Mouse (Mus musculus): ENCODE results near the gene Aim2. TPM values are rescaled to one million over a fixed set of nuclear protein-coding genes. Genes with fewer than 3 reads are reported as not detected.

Gene Aim2
- total and polyA plus RNA-seq, 3 experiments = 0.82 to 1.4 (median 1.1) TPM

- Histone ChIP-seq H3K4me3 (no peak overlapping the region), H3K27me3 (ENCODE audit: control insufficient read depth, insufficient read depth, low read length) (no peaks in the 10 kb centered on the region), H3K27ac (no peak overlapping the region), H3K36me3 (ENCODE audit: control insufficient read depth, insufficient read depth, low read length) (no peaks in the 10 kb centered on the region), H3K4me1 (ENCODE audit: control insufficient read depth, insufficient read depth, low read length) (no peaks in the 10 kb centered on the region), H3K79me2 (replicated peaks; ENCODE audit: control insufficient read depth, insufficient read depth, low read length) (no peaks in the 10 kb centered on the region), H3K9ac (ENCODE audit: low read depth, low read length) (no peak overlapping the region)
- peak; percentile 24 to 60 for DNase-seq
- TF ChIP-seq EP300 (IDR thresholded peaks at IDR 0.05; ENCODE audit: insufficient read depth, low read depth, low read length) = 0 out of 2 replicates have a peak, but pooled peaks have one; percentile 30
- TF ChIP-seq POLR2A (IDR thresholded peaks at IDR 0.05; ENCODE audit: insufficient read depth, low read depth, low read length) = no peak
- peak; percentile 95 for TF ChIP-seq CTCF (IDR thresholded peaks at IDR 0.05)
- WGBS = 4% methylated on average over 2 of the region's 2 CpGs
- intact Hi-C loops (cut with DNase I) = loop anchor here (1.0 to 2.0 kb wide), 2 partner anchors 37 to 59 kb away; no protein-coding TSS in a partner anchor
Observed at GRCm38 (mm10) chr1:173339543-173339942, 11.1 kb upstream of the Aim2 start.

- intact Hi-C loops (cut with DNase I) = no loop called here
- Histone ChIP-seq H3K4me1 (ENCODE audit: control insufficient read depth, insufficient read depth, low read length) (no peaks in the 10 kb centered on the region), H3K36me3 (ENCODE audit: control insufficient read depth, insufficient read depth, low read length) (no peaks in the 10 kb centered on the region), H3K27ac (no peak overlapping the region), H3K9ac (ENCODE audit: low read depth, low read length) (no peak overlapping the region), H3K4me3 (no peak overlapping the region), H3K27me3 (ENCODE audit: control insufficient read depth, insufficient read depth, low read length) (no peaks in the 10 kb centered on the region; the same call in 1 of the 2 replicates), H3K79me2 (replicated peaks; ENCODE audit: control insufficient read depth, insufficient read depth, low read length) (no peaks in the 10 kb centered on the region)
- TF ChIP-seq EP300 (IDR thresholded peaks at IDR 0.05; ENCODE audit: insufficient read depth, low read depth, low read length) (no peak), CTCF (IDR thresholded peaks at IDR 0.05) (no peak), POLR2A (IDR thresholded peaks at IDR 0.05; ENCODE audit: insufficient read depth, low read depth, low read length) (no peak)
- WGBS = 83% methylated on average over 1 of the region's 1 CpGs
- DNase-seq = no peak
Observed at GRCm38 (mm10) chr1:173342425-173342824, 8.3 kb upstream of the Aim2 start.

GRCm38 (mm10) chr1:173343934-173344333 lies 6.7 kb upstream of the Aim2 start:
- no peak for DNase-seq
- 58% methylated on average over 3 of the region's 3 CpGs for WGBS
- no peaks in the 10 kb centered on the region; the same call in 1 of the 2 replicates for H3K27me3 ChIP-seq (ENCODE audit: control insufficient read depth, insufficient read depth, low read length)
- no peaks in the 10 kb centered on the region for H3K79me2 ChIP-seq (replicated peaks; ENCODE audit: control insufficient read depth, insufficient read depth, low read length)
- H3K9ac ChIP-seq (ENCODE audit: low read depth, low read length) = no peak overlapping the region
- 0 out of 2 replicates have a peak, but pooled peaks cover 1% of the 10 kb centered on the region for H3K4me1 ChIP-seq (ENCODE audit: control insufficient read depth, insufficient read depth, low read length)
- intact Hi-C loops (cut with DNase I) = no loop called here
- no peak for TF ChIP-seq POLR2A (IDR thresholded peaks at IDR 0.05; ENCODE audit: insufficient read depth, low read depth, low read length)
- no peak for TF ChIP-seq EP300 (IDR thresholded peaks at IDR 0.05; ENCODE audit: insufficient read depth, low read depth, low read length)
- no peak for TF ChIP-seq CTCF (IDR thresholded peaks at IDR 0.05)
- H3K36me3 ChIP-seq (ENCODE audit: control insufficient read depth, insufficient read depth, low read length) = no peaks in the 10 kb centered on the region
- no peak overlapping the region for H3K4me3 ChIP-seq
- no peak overlapping the region for H3K27ac ChIP-seq

- no peaks in the 10 kb centered on the region; the same call in 1 of the 2 replicates for H3K27me3 ChIP-seq (ENCODE audit: control insufficient read depth, insufficient read depth, low read length)
- DNase-seq = no peak
- 80% methylated on average over 4 of the region's 4 CpGs for WGBS
- H3K27ac ChIP-seq = no peak overlapping the region
- no peak for TF ChIP-seq CTCF (IDR thresholded peaks at IDR 0.05)
- TF ChIP-seq EP300 (IDR thresholded peaks at IDR 0.05; ENCODE audit: insufficient read depth, low read depth, low read length) = no peak
- TF ChIP-seq POLR2A (IDR thresholded peaks at IDR 0.05; ENCODE audit: insufficient read depth, low read depth, low read length) = no peak
- H3K9ac ChIP-seq (ENCODE audit: low read depth, low read length) = no peak overlapping the region
- no peaks in the 10 kb centered on the region for H3K36me3 ChIP-seq (ENCODE audit: control insufficient read depth, insufficient read depth, low read length)
- intact Hi-C loops (cut with DNase I) = no loop called here
- H3K4me3 ChIP-seq = no peak overlapping the region
- H3K4me1 ChIP-seq (ENCODE audit: control insufficient read depth, insufficient read depth, low read length) = 0 out of 2 replicates have a peak, but pooled peaks cover 1% of the 10 kb centered on the region
- H3K79me2 ChIP-seq (replicated peaks; ENCODE audit: control insufficient read depth, insufficient read depth, low read length) = no peaks in the 10 kb centered on the region
Observed at GRCm38 (mm10) chr1:173345112-173345511, 5.6 kb upstream of the Aim2 start.

GRCm38 (mm10) chr1:173348527-173348926 lies 2.2 kb upstream of the Aim2 start:
- no peak overlapping the region for H3K27ac ChIP-seq

GRCm38 (mm10) chr1:173349192-173349591 lies 1.5 kb upstream of the Aim2 start:
- no peaks in the 10 kb centered on the region; the same call in 1 of the 2 replicates for H3K27me3 ChIP-seq (ENCODE audit: control insufficient read depth, insufficient read depth, low read length)
- H3K4me3 ChIP-seq = no peak overlapping the region
- TF ChIP-seq CTCF (IDR thresholded peaks at IDR 0.05) (no peak), EP300 (IDR thresholded peaks at IDR 0.05; ENCODE audit: insufficient read depth, low read depth, low read length) (no peak), POLR2A (IDR thresholded peaks at IDR 0.05; ENCODE audit: insufficient read depth, low read depth, low read length) (no peak)
- H3K4me1 ChIP-seq (ENCODE audit: control insufficient read depth, insufficient read depth, low read length) = 0 out of 2 replicates have a peak, but pooled peaks cover 1% of the 10 kb centered on the region
- H3K27ac ChIP-seq = no peak overlapping the region
- H3K79me2 ChIP-seq (replicated peaks; ENCODE audit: control insufficient read depth, insufficient read depth, low read length) = no peaks in the 10 kb centered on the region
- intact Hi-C loops (cut with DNase I) = no loop called here
- H3K9ac ChIP-seq (ENCODE audit: low read depth, low read length) = no peak overlapping the region
- no peak for DNase-seq
- 50% methylated on average over 5 of the region's 5 CpGs for WGBS
- no peaks in the 10 kb centered on the region for H3K36me3 ChIP-seq (ENCODE audit: control insufficient read depth, insufficient read depth, low read length)

More at GRCm38 (mm10) chr1:173348527-173348926, 2.2 kb upstream of the Aim2 start:
- Histone ChIP-seq H3K4me1 (ENCODE audit: control insufficient read depth, insufficient read depth, low read length) (0 out of 2 replicates have a peak, but pooled peaks cover 1% of the 10 kb centered on the region), H3K79me2 (replicated peaks; ENCODE audit: control insufficient read depth, insufficient read depth, low read length) (no peaks in the 10 kb centered on the region), H3K27me3 (ENCODE audit: control insufficient read depth, insufficient read depth, low read length) (no peaks in the 10 kb centered on the region; the same call in 1 of the 2 replicates), H3K9ac (ENCODE audit: low read depth, low read length) (no peak overlapping the region), H3K36me3 (ENCODE audit: control insufficient read depth, insufficient read depth, low read length) (no peaks in the 10 kb centered on the region), H3K4me3 (no peak overlapping the region)
- 24% methylated on average over 1 of the region's 1 CpGs for WGBS
- intact Hi-C loops (cut with DNase I) = no loop called here
- DNase-seq = no peak
- TF ChIP-seq POLR2A (IDR thresholded peaks at IDR 0.05; ENCODE audit: insufficient read depth, low read depth, low read length) = no peak
- no peak for TF ChIP-seq EP300 (IDR thresholded peaks at IDR 0.05; ENCODE audit: insufficient read depth, low read depth, low read length)
- no peak for TF ChIP-seq CTCF (IDR thresholded peaks at IDR 0.05)

Measured in heart, adult 2 months (tissue).